Mouse (Mus musculus): ENCODE measurements around the gene Tmsb15a.
A peak's percentile ranks its signal among the peaks of the same experiment; 100 is the strongest.
"Not testable (repeated sequence)": the region's sequence is repeated elsewhere in the genome, so short reads cannot be mapped to it uniquely, and the experiment has no call there.

Tmsb15a gene

GRCm38 (mm10) chrX:135725161-135725560 is at the start of gene Tmsb15a:
Gene Tmsb15a (minus strand): TSS chrX:135725261.
- no peak for DNase-seq

- DNase-seq = no peak
Observed at GRCm38 (mm10) chrX:135768565-135768964, 43.5 kb upstream of the Tmsb15a start.

GRCm38 (mm10) chrX:135768043-135768548 is 43.0 kb upstream of the Tmsb15a start:
- no peak for DNase-seq

- DNase-seq = peak; percentile 23 to 54
Observed at GRCm38 (mm10) chrX:135761707-135762106, 36.6 kb upstream of the Tmsb15a start.

- peak; percentile 62 to 84 for DNase-seq
Observed at GRCm38 (mm10) chrX:135752832-135753231, 27.8 kb upstream of the Tmsb15a start.

GRCm38 (mm10) chrX:135745376-135745775 is 20.3 kb upstream of the Tmsb15a start:
- DNase-seq = not testable (repeated sequence)

- DNase-seq = no peak
Observed at GRCm38 (mm10) chrX:135743056-135743355, 17.9 kb upstream of the Tmsb15a start.

GRCm38 (mm10) chrX:135742304-135743055 is 17.4 kb upstream of the Tmsb15a start, which contains the start of the genes Armcx5 and Gprasp1:
Gene Armcx5 (plus strand): TSS chrX:135742733.
Gene Gprasp1 (plus strand): TSS chrX:135742733.
- DNase-seq = peak; percentile 91 to 93

- peak in 1 of 2 experiments; percentile 0 for DNase-seq
Observed at GRCm38 (mm10) chrX:135738730-135739520, 13.9 kb upstream of the Tmsb15a start.

- no peak for DNase-seq
Observed at GRCm38 (mm10) chrX:135712845-135713244, 12.2 kb downstream of the Tmsb15a start.

GRCm38 (mm10) chrX:135704349-135704748 is 20.7 kb downstream of the Tmsb15a start:
- no peak for DNase-seq

GRCm38 (mm10) chrX:135703111-135703510 is 21.9 kb downstream of the Tmsb15a start:
- no peak for DNase-seq

- DNase-seq = no peak
Observed at GRCm38 (mm10) chrX:135693633-135694032, 31.4 kb downstream of the Tmsb15a start, which contains the start of gene Tcp11x2. Gene Tcp11x2 (minus strand): TSS chrX:135693790.

GRCm38 (mm10) chrX:135687802-135688201 is 37.3 kb downstream of the Tmsb15a start:
- no peak for DNase-seq

- no peak for DNase-seq
Observed at GRCm38 (mm10) chrX:135681858-135682257, 43.2 kb downstream of the Tmsb15a start.

Data from kidney, postnatal 36 days (tissue).